Mouse (Mus musculus) layer of hippocampus, adult 6 months (tissue): ENCODE data around the gene Olfr698. TPM values are rescaled to one million over a fixed set of nuclear protein-coding genes. Genes with fewer than 3 reads are reported as not detected.

Experiments used
- long read RNA-seq, 2 experiments: library from polyadenylated mRNA; unstranded; transcript quantifications; one replicate each; pipeline ENCODE4 v2.0.0; 2019 to 2020
- polyA plus RNA-seq: library from polyadenylated mRNA; unstranded; fragments of <200 nt; fragmentation: Nextera tagmentation; gene quantifications from 2 replicates; pipeline ENCODE4 v1.2.3, GENCODE M21; 2021

The Olfr698 gene
- polyA plus RNA-seq, result not detected in 2 replicates
- long read RNA-seq, experiment 1, result 0 reads
- long read RNA-seq, experiment 2, result 0 reads

DNA sequence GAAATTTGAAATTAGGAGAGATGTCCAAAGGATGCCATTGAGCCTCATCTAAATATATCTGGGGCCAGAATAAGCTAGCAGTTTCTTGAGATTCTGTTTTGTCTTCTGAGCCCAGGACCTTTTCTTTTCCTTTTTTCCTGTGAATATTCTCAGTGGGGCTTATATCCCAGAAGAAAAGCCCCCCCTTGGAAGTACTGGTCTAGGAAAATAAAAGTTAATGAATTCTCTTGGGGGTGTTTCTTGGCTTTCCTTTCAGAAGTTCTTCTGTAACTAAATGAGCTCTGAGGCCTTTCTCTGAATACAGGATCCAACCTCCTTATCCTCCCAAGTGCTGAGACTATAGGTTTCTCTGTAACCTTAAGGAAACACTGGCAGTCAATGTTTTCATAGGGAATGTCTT, at the start of gene Olfr698:
Olfr698 (minus strand) TSS at position 101 of the 400 bp plus-strand sequence.

DNA sequence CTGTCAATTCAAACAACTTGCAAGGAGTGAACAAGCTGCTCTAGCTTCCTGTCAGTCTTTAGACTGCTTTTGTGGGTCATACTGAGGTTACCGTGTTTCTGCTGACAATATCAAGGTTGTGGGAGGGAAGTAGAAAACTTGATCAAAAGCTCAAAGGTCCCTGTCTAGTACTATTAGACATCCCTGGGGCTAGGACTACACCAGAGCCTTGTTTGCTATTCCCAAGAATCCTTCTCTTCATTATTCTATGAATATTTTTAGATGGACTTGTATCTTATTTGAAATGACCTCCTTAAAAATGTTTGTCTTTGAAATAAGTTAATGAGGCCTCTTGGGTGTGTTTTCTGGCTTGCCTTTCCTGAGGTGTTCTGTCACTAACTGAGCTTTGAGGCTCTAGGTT, 37.9 kb upstream of the Olfr698 start, which contains the start of gene Olfr699:
Olfr699 (minus strand) TSS at position 101 of the 400 bp plus-strand sequence.

DNA sequence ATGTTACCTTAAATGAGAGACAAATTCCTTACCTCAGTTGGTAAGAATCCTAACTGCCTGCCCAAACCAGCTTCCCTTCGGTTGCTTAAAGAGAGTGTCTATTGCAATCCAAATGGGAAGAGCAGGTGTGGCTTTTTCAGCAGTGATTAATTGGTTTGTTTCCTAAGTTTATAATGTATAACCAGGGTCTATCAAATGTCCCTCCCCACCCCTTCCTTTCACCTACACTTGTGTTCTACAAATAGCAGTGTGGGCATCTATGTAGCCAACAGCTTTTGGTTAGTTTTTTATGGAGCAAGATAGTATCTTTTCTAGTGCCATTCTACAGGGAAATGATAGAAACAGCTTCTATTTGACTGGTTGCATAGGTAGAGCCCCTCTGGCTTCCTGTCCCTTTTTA, 12.9 kb downstream of the Olfr698 start, which contains the start of gene Olfr697:
Olfr697 (minus strand) TSS at position 101 of the 400 bp plus-strand sequence.

DNA sequence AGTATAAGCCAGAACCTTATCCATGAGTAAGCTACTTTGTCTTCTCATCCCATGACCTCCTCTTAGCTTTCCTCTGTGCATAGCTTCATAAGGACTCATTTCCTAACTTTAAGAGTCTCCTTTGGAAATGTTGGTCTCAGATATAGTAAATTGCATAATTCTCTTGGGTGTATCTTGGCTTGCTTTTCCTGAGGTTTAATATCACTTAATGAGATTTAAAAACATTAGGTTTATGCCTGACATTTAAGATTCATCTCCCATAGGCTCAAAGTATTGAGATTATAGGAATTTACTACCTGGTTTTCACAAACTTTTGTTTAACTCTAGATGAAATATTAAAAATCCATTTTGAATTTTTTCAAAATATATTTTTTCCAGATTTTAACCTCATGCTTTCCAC, 38.9 kb downstream of the Olfr698 start, which contains the start of gene Olfr695:
Olfr695 (minus strand) TSS at position 101 of the 400 bp plus-strand sequence.

Other genes starting within 250 kb of the Olfr698 start
- gene Olfr693, start 74.8 kb downstream of the Olfr698 start, polyA plus RNA-seq, result not detected in 2 replicates
- gene Olfr694, start 63.6 kb downstream of the Olfr698 start, polyA plus RNA-seq, result not detected in 2 replicates
- gene Olfr695, start 39.0 kb downstream of the Olfr698 start, polyA plus RNA-seq, result not detected in 2 replicates
- not detected in 2 replicates for gene Olfr697, start 13.0 kb downstream of the Olfr698 start, polyA plus RNA-seq
- not detected in 2 replicates for gene Olfr699, start 37.8 kb upstream of the Olfr698 start, polyA plus RNA-seq
- gene Olfr700, start 53.4 kb upstream of the Olfr698 start, polyA plus RNA-seq, result not detected in 2 replicates
- gene Olfr701, start 58.7 kb upstream of the Olfr698 start, polyA plus RNA-seq, result not detected in 2 replicates
- gene Olfr702, start 78.5 kb upstream of the Olfr698 start, polyA plus RNA-seq, result not detected in 2 replicates
- not detected in 2 replicates for gene Olfr703, start 88.0 kb upstream of the Olfr698 start, polyA plus RNA-seq
- not detected in 2 replicates for gene Olfr704, start 107.8 kb upstream of the Olfr698 start, polyA plus RNA-seq
- not detected in 2 replicates for gene Olfr705, start 121.5 kb upstream of the Olfr698 start, polyA plus RNA-seq
- not detected in 2 replicates for gene Olfr706, start 132.8 kb upstream of the Olfr698 start, polyA plus RNA-seq
- not detected in 2 replicates for gene Olfr707, start 145.8 kb upstream of the Olfr698 start, polyA plus RNA-seq
- gene Olfr1532-ps1, start 152.6 kb upstream of the Olfr698 start, polyA plus RNA-seq, result not detected in 2 replicates
- gene Olfr709-ps1, start 176.8 kb upstream of the Olfr698 start, polyA plus RNA-seq, result not detected in 2 replicates
- gene Olfr710, start 192.9 kb upstream of the Olfr698 start, polyA plus RNA-seq, result not detected in 2 replicates
- not detected in 2 replicates for gene Olfr6, start 208.5 kb upstream of the Olfr698 start, polyA plus RNA-seq
- not detected in 2 replicates for gene Olfr711, start 220.1 kb upstream of the Olfr698 start, polyA plus RNA-seq